Mouse (Mus musculus) gastrocnemius, postnatal 36 days (tissue): ENCODE measurements at regions not wholly inside any gene's neighbourhood (a gene's known extent, or its start where the extent isn't known, plus 50 kb on each side); places are given as distances from the start of the nearest gene placed in this dataset.

ENCODE experiments used
- DNase-seq, 2 experiments: peaks; one replicate each; pipeline ENCODE4 v3.0.0; 2022
- intact Hi-C: fragments of 180-260 bp; cut with DNase I; formaldehyde crosslinking; loops from one replicate; pipeline ENCODE4 v1.15.1; 2025

DNA sequence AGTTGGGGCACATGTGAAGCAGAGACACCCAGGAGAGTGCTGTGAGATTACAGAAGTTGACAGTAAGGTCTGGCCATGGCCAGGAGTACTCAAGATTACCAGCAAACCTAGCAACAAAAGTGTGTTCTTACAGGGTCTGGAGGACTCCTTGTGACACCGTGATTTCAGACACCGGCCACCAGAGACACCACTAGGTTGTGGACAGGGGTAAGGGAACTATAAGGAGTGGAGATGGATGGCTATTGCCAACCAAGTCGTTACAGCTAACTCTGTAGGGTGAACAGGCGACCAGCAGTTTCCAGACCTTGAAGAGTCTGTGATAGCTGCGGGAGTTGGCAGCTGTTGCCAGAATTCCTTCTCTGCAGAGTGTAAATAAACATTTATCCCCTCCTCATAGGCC lies 54.4 kb upstream of the Cnih3 start:
- intact Hi-C loops: no loop called here
- DNase-seq: no peak

DNA sequence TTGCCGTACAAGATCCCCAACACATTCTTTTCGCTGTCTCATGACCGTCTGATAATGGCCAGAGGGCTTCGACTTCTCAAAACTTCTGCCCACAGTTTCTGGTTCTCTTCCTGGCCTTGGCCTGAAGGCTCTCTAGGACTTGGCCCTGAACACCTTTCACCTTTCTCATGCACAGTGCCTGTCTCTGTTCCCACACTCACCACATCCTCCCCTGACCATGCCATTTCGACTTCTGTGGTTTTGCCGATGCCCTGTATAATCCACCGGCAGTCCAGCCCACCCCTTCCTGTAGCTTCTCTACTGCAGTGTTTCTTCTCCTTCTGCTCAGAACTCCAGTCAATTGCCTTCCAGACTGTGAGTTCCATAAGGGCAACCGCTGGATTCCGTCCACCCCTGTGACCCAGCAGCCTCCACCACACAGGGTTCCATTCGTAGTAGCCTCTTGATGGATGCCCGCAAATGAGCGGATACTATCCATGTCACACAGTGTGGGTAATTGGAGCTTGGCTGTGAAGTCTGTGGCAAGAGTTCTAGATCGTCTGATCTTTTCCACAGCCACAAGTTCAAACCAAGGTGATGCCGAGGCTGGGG lies 53.3 kb upstream of the Cnih3 start:
- DNase-seq: no peak
- intact Hi-C loops: no loop called here

- intact Hi-C loops: no loop called here
- no peak for DNase-seq
Measured at GRCm38 (mm10) chr1:181299826-181300225, 52.6 kb upstream of the Cnih3 start.

GRCm38 (mm10) chr1:181302151-181302550 lies 50.3 kb upstream of the Cnih3 start:
- intact Hi-C loops: no loop called here
- no peak for DNase-seq
